Mouse (Mus musculus): ENCODE measurements around the gene Itga2b. TPM values are rescaled to one million over a fixed set of nuclear protein-coding genes. Genes with fewer than 3 reads are reported as not detected.

Itga2b gene
- polyA plus RNA-seq, 1 experiment from 2014 or later, result 9.1 TPM

- Histone ChIP-seq H3K27ac (replicated peaks) (peak overlapping the region; percentile 94), H3K27me3 (no peaks in the 10 kb centered on the region), H3K36me3 (peaks cover 7% of the 10 kb centered on the region), H3K4me3 (replicated peaks) (peak overlapping the region; percentile 77), H3K9ac (peak overlapping the region; percentile 34; the same call in 1 of the 2 replicates), H3K4me2 (replicated peaks) (peak overlapping the region; percentile 87), H3K4me1 (peaks cover 45% of the 10 kb centered on the region), H3K9me3 (replicated peaks) (no peaks in the 10 kb centered on the region)
- 36% methylated on average over 15 of the region's 15 CpGs for WGBS
- ATAC-seq (ENCODE audit: insufficient number of reproducible peaks, low FRiP score, low TSS enrichment, low read depth), result no peak
These were observed 60.8 kb downstream of the Itga2b start for GRCm38 (mm10) chr11:102408888-102409794.

GRCm38 (mm10) chr11:102408344-102408876 lies 61.5 kb downstream of the Itga2b start:
- peaks cover 15% of the 10 kb centered on the region for H3K36me3 ChIP-seq
- ATAC-seq (ENCODE audit: insufficient number of reproducible peaks, low FRiP score, low TSS enrichment, low read depth), result peak; percentile 90
- peaks cover 45% of the 10 kb centered on the region for H3K4me1 ChIP-seq
- no peaks in the 10 kb centered on the region for H3K9me3 ChIP-seq (replicated peaks)
- under 1% methylated on average over 32 of the region's 32 CpGs for WGBS
- H3K27me3 ChIP-seq, result no peaks in the 10 kb centered on the region
- H3K4me2 ChIP-seq (replicated peaks), result peak overlapping the region; percentile 87
- H3K4me3 ChIP-seq (replicated peaks), result peak overlapping the region; percentile 77
- peak overlapping the region; percentile 57 for H3K9ac ChIP-seq
- H3K27ac ChIP-seq (replicated peaks), result peak overlapping the region; percentile 94

- ATAC-seq (ENCODE audit: insufficient number of reproducible peaks, low FRiP score, low TSS enrichment, low read depth), result no peak
- Histone ChIP-seq H3K4me2 (replicated peaks) (peak within 1 kb of the TSS; percentile 87), H3K27ac (replicated peaks) (peak within 1 kb of the TSS; percentile 94), H3K4me3 (replicated peaks) (peak within 1 kb of the TSS; percentile 77), H3K36me3 (peaks cover 20% of the 10 kb centered on the region), H3K9me3 (replicated peaks) (no peaks in the 10 kb centered on the region), H3K9ac (peak within 1 kb of the TSS; percentile 73), H3K4me1 (peaks cover 45% of the 10 kb centered on the region), H3K27me3 (no peaks in the 10 kb centered on the region; the same call in 1 of the 2 replicates)
- under 1% methylated on average over 19 of the region's 19 CpGs for WGBS
These were observed 62.1 kb downstream of the Itga2b start, which contains the start of gene Slc25a39 for GRCm38 (mm10) chr11:102407834-102408215. TSS of gene Slc25a39 (minus strand) at chr11:102407946.

GRCm38 (mm10) chr11:102406900-102407833 lies 62.8 kb downstream of the Itga2b start:
- ATAC-seq (ENCODE audit: insufficient number of reproducible peaks, low FRiP score, low TSS enrichment, low read depth), result peak; percentile 84
- Histone ChIP-seq H3K9me3 (replicated peaks) (no peaks in the 10 kb centered on the region), H3K4me3 (replicated peaks) (peak overlapping the region; percentile 77), H3K27me3 (no peaks in the 10 kb centered on the region; the same call in 1 of the 2 replicates), H3K4me2 (replicated peaks) (peak overlapping the region; percentile 87), H3K4me1 (peaks cover 45% of the 10 kb centered on the region), H3K27ac (replicated peaks) (peak overlapping the region; percentile 94), H3K9ac (peak overlapping the region; percentile 73), H3K36me3 (peaks cover 27% of the 10 kb centered on the region)
- WGBS, result under 1% methylated on average over 85 of the region's 85 CpGs

GRCm38 (mm10) chr11:102406401-102406800 lies 63.5 kb downstream of the Itga2b start:
- 6% methylated on average over 3 of the region's 3 CpGs for WGBS
- Histone ChIP-seq H3K27ac (replicated peaks) (no peak overlapping the region), H3K4me2 (replicated peaks) (peak overlapping the region; percentile 87), H3K4me3 (replicated peaks) (peak overlapping the region; percentile 77), H3K9ac (peak overlapping the region; percentile 73), H3K9me3 (replicated peaks) (no peaks in the 10 kb centered on the region), H3K36me3 (peaks cover 30% of the 10 kb centered on the region), H3K27me3 (no peaks in the 10 kb centered on the region; the same call in none of the 2 replicates), H3K4me1 (peaks cover 42% of the 10 kb centered on the region)
- no peak for ATAC-seq (ENCODE audit: insufficient number of reproducible peaks, low FRiP score, low TSS enrichment, low read depth)

GRCm38 (mm10) chr11:102405544-102406285 lies 64.2 kb downstream of the Itga2b start:
- 84% methylated on average over 11 of the region's 11 CpGs for WGBS
- peaks cover 30% of the 10 kb centered on the region for H3K36me3 ChIP-seq
- H3K4me3 ChIP-seq (replicated peaks), result peak overlapping the region; percentile 77; the same call in 1 of the 2 replicates
- no peak overlapping the region for H3K27ac ChIP-seq (replicated peaks)
- H3K4me2 ChIP-seq (replicated peaks), result peak overlapping the region; percentile 87; the same call in 1 of the 2 replicates
- ATAC-seq (ENCODE audit: insufficient number of reproducible peaks, low FRiP score, low TSS enrichment, low read depth), result no peak
- 0 out of 2 replicates have a peak overlapping the region, but pooled peaks have one; percentile 73 for H3K9ac ChIP-seq
- H3K27me3 ChIP-seq, result peaks cover 6% of the 10 kb centered on the region
- peaks cover 40% of the 10 kb centered on the region for H3K4me1 ChIP-seq
- no peaks in the 10 kb centered on the region for H3K9me3 ChIP-seq (replicated peaks)

- Histone ChIP-seq H3K4me3 (replicated peaks) (no peak overlapping the region), H3K9me3 (replicated peaks) (no peaks in the 10 kb centered on the region), H3K27me3 (peaks cover 20% of the 10 kb centered on the region), H3K27ac (replicated peaks) (no peak overlapping the region), H3K36me3 (peaks cover 30% of the 10 kb centered on the region), H3K4me2 (replicated peaks) (no peak overlapping the region), H3K4me1 (peaks cover 43% of the 10 kb centered on the region), H3K9ac (no peak overlapping the region)
- WGBS, result 79% methylated on average over 18 of the region's 18 CpGs
- no peak for ATAC-seq (ENCODE audit: insufficient number of reproducible peaks, low FRiP score, low TSS enrichment, low read depth)
These were observed 65.5 kb downstream of the Itga2b start for GRCm38 (mm10) chr11:102404161-102405010.

- H3K9me3 ChIP-seq (replicated peaks), result no peaks in the 10 kb centered on the region
- H3K4me3 ChIP-seq (replicated peaks), result no peak overlapping the region
- H3K9ac ChIP-seq, result no peak overlapping the region
- peaks cover 27% of the 10 kb centered on the region for H3K27me3 ChIP-seq
- H3K36me3 ChIP-seq, result peaks cover 30% of the 10 kb centered on the region
- H3K4me1 ChIP-seq, result peaks cover 43% of the 10 kb centered on the region
- 92% methylated on average over 11 of the region's 11 CpGs for WGBS
- H3K27ac ChIP-seq (replicated peaks), result no peak overlapping the region
- no peak overlapping the region for H3K4me2 ChIP-seq (replicated peaks)
- no peak for ATAC-seq (ENCODE audit: insufficient number of reproducible peaks, low FRiP score, low TSS enrichment, low read depth)
These were observed 66.3 kb downstream of the Itga2b start for GRCm38 (mm10) chr11:102403657-102404056.
